9 mouse cellular contexts compared by ENCODE assay signal in the genomic region with DNA sequence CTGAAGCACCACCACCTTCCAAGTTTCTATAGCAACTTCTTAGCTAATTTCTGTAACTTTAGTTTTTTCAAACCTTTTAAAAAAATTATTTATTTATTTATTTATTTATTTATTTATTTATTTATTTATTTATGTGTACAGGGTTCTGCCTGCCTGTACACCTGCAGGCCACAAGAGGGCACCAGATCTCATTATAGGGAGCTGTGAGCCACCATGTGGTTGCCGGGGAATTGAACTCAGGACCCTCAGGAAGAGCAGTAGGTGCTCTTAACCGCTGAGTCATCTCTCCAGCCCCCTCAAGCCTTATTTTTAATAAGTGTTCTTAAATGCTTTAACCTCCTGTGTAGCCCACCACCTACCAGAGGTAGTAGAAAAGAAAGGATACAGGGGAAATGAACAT. TPM values are rescaled to one million over a fixed set of nuclear protein-coding genes. Genes with fewer than 3 reads are reported as not detected.
A peak's percentile ranks its signal among the peaks of the same experiment; 100 is the strongest.
DNase-seq lines count a peak whose midpoint lies in the region; ATAC-seq and TF ChIP-seq lines count a peak whose summit lies in the region.
"Had no signal": no experiment of that assay in that cellular context is flagged by ENCODE, and none has a peak within 500 bp of the region (broad histone marks: within the 10 kb centered on the region; RNA-seq: fewer than 3 reads in every experiment).

No protein-coding gene starts in this region.

- dilution Hi-C loops in CH12.LX (cut with MboI; ENCODE audit: extremely low pct_ligation_motif_present, extremely low pct_unique_long_range_greater_than_20kb, low sequenced_read_pairs): no loop called here

- no peak overlapping the region for H3K4me3 ChIP-seq in heart, embryonic 12.5 days
- no peak overlapping the region for H3K4me3 ChIP-seq in CH12.LX (replicated peaks in 1 of 3; ENCODE audit: low read depth in 2 of 3, low read length in 2 of 3, poor library complexity in 1 of 3)

- no peak overlapping the region for H3K9ac ChIP-seq in heart, embryonic 12.5 days
- no peak overlapping the region for H3K9ac ChIP-seq in CH12.LX (ENCODE audit: insufficient read depth, low read depth)

- H3K9me3 ChIP-seq in heart, embryonic 12.5 days (replicated peaks): 0 out of 2 replicates have a peak, but pooled peaks cover 8% of the 10 kb centered on the region
- no peaks in the 10 kb centered on the region for H3K9me3 ChIP-seq in CH12.LX (replicated peaks; ENCODE audit: low read length)

- H3K27me3 ChIP-seq in heart, embryonic 12.5 days (replicated peaks): no peaks in the 10 kb centered on the region
- peaks cover 5% of the 10 kb centered on the region for H3K27me3 ChIP-seq in CH12.LX (replicated peaks)

- WGBS in heart, embryonic 12.5 days: 70% methylated on average over 2 of the region's 2 CpGs

- no peak overlapping the region for H3K27ac ChIP-seq in heart, embryonic 12.5 days (ENCODE audit: poor library complexity, severe bottlenecking)
- H3K27ac ChIP-seq in CH12.LX (ENCODE audit: insufficient read depth, low read depth): no peak overlapping the region

- in situ Hi-C loops in CH12.LX (cut with MboI; ENCODE audit: low pct_ligation_motif_present, low pct_unique_long_range_greater_than_20kb, low sequenced_read_pairs): no loop called here

- H3K4me1 ChIP-seq in heart, embryonic 12.5 days (replicated peaks): no peaks in the 10 kb centered on the region
- H3K4me1 ChIP-seq in CH12.LX (ENCODE audit: control insufficient read depth in 1 of 2, insufficient read depth in 2 of 2): peaks cover 2 to 3% of the 10 kb centered on the region in 2 experiments; a peak in 2 of 4 replicates

- no peaks in the 10 kb centered on the region for H3K79me2 ChIP-seq in CH12.LX (replicated peaks; ENCODE audit: control insufficient read depth, extremely low read depth, insufficient read depth, poor library complexity, severe bottlenecking)

- no peak for TF ChIP-seq EP300 in CH12.LX (IDR thresholded peaks at IDR 0.05; ENCODE audit: low read length)

- ATAC-seq in heart, embryonic 12.5 days (ENCODE audit: insufficient number of reproducible peaks, low FRiP score): no peak
- no peak for ATAC-seq in inflammation-experienced regulatory T-cells, adult 6 months

- intact Hi-C loops in heart, postnatal 14 days (cut with DNase I): loop anchor here (10.0 kb wide), 1 partner anchor 336 kb away; no protein-coding TSS in a partner anchor

- no peak for TF ChIP-seq POLR2A in CH12.LX (IDR thresholded peaks at IDR 0.05; ENCODE audit: low read depth, low read length)

- peak; percentile 5 to 18 for DNase-seq in heart, postnatal 14 days
- peak; percentile 28 for DNase-seq in 3T3-L1 (ENCODE audit: low read depth, low spot score)
- peak; percentile 14 for DNase-seq in CH12.LX (ENCODE audit: extremely low read depth)
- peak; percentile 20 to 40 for DNase-seq in kidney, postnatal 4 days
- DNase-seq in layer of hippocampus, adult 11-12 months (ENCODE audit: low spot score): no peak
- DNase-seq in ovary, postnatal 14 days (ENCODE audit: low spot score): no peak

- no peaks in the 10 kb centered on the region for H3K36me3 ChIP-seq in heart, embryonic 12.5 days
- no peaks in the 10 kb centered on the region for H3K36me3 ChIP-seq in CH12.LX (replicated peaks in 1 of 2; ENCODE audit: control insufficient read depth in 1 of 2, insufficient read depth in 1 of 2, low read length in 1 of 2)

- H3K4me2 ChIP-seq in heart, embryonic 12.5 days: no peak overlapping the region
- no peak overlapping the region for H3K4me2 ChIP-seq in CH12.LX (ENCODE audit: insufficient read depth, low read depth, poor library complexity, severe bottlenecking)

- peak; percentile 20 for TF ChIP-seq RAD21 in CH12.LX (IDR thresholded peaks at IDR 0.05; ENCODE audit: low read depth, low read length)

- TF ChIP-seq CTCF in CH12.LX (conservative IDR thresholded peaks at IDR 0.05 in 1 of 2, IDR thresholded peaks at IDR 0.05 in 1 of 2; ENCODE audit: low read depth in 2 of 2, low read length in 2 of 2): peak; percentile 17 to 57; a peak in 2 of 4 replicates

TF ChIP-seq in CH12.LX, 34 proteins besides CTCF, POLR2A, EP300 and RAD21:
- TF ChIP-seq ETS1 (conservative IDR thresholded peaks at IDR 0.05; ENCODE audit: low read depth, low read length) (no peak), TCF12 (IDR thresholded peaks at IDR 0.05; ENCODE audit: low read depth, low read length) (no peak), POLR2AphosphoS2 (IDR thresholded peaks at IDR 0.05; ENCODE audit: low read depth, low read length) (no peak), GABPA (IDR thresholded peaks at IDR 0.05; ENCODE audit: insufficient replicate concordance, low read depth, low read length) (no peak), CHD1 (IDR thresholded peaks at IDR 0.05; ENCODE audit: low read depth, low read length) (no peak), NELFE (IDR thresholded peaks at IDR 0.05; ENCODE audit: low read depth, low read length) (no peak), ELF1 (IDR thresholded peaks at IDR 0.05; ENCODE audit: low read depth, low read length) (no peak), MEF2A (IDR thresholded peaks at IDR 0.05; ENCODE audit: borderline replicate concordance, low read depth, low read length) (no peak), KAT2A (IDR thresholded peaks at IDR 0.05; ENCODE audit: insufficient replicate concordance, low read length) (no peak), ZKSCAN1 (IDR thresholded peaks at IDR 0.05; ENCODE audit: borderline replicate concordance, low read depth, low read length) (no peak), TBP (conservative IDR thresholded peaks at IDR 0.05; ENCODE audit: low read depth, low read length) (no peak), MXI1 (IDR thresholded peaks at IDR 0.05; ENCODE audit: low read depth, low read length) (no peak)
TF ChIP-seq in CH12.LX: peak in this region for 0.

RNA-seq across cellular contexts. Expression of gene Scd3, which starts 4.1 kb away (rescaled TPM):
- not detected for total RNA-seq in heart, postnatal 14 days (2021)
- polyA plus RNA-seq in heart, embryonic 12.5 days (2016; fragmentation: Nextera tagmentation; extraction: Ambion mirVana): not detected in 2 replicates
- total RNA-seq in CH12.LX (2012; rRNA removed): 0.04 TPM in 1 of 2 replicates, not detected in the other
- not detected in 2 replicates for total RNA-seq in CH12.LX (2014; rRNA removed)
- polyA plus RNA-seq in CH12.LX (2012; ENCODE audit: insufficient read length, low read depth): 0.11 TPM in 1 of 2 replicates, not detected in the other
- not detected for polyA plus RNA-seq in inflammation-experienced regulatory T-cells, adult 6 months (2017; shearing (Covaris generic))

RNA-seq across cellular contexts. Expression of gene Pkd2l1, which starts 6.7 kb away (rescaled TPM):
- not detected for total RNA-seq in heart, postnatal 14 days (2021)
- polyA plus RNA-seq in heart, embryonic 12.5 days (2016; fragmentation: Nextera tagmentation; extraction: Ambion mirVana): not detected in 2 replicates
- total RNA-seq in CH12.LX (2012; rRNA removed): 0.04 TPM in 1 of 2 replicates, not detected in the other
- not detected in 2 replicates for total RNA-seq in CH12.LX (2014; rRNA removed)
- polyA plus RNA-seq in CH12.LX (2012; ENCODE audit: insufficient read length, low read depth): 0.07 TPM in 2 replicates
- under 1 TPM in 1 of 3 experiments, not detected in 2; 0.10 TPM for polyA plus RNA-seq in inflammation-experienced regulatory T-cells, adult 6 months (2017; shearing (Covaris generic))
- polyA plus RNA-seq: stomach, embryonic 16.5 days had no signal

RNA-seq across cellular contexts. Expression of gene Bloc1s2, which starts 52.7 kb away (rescaled TPM):
- total RNA-seq in heart, postnatal 14 days (2021): 10 to 100 TPM; 12.9 to 15.6 TPM
- polyA plus RNA-seq in heart, embryonic 12.5 days (2016; fragmentation: Nextera tagmentation; extraction: Ambion mirVana): 63.0 and 64.0 TPM in 2 replicates
- total RNA-seq in CH12.LX (2012; rRNA removed): 115 and 117 TPM in 2 replicates
- total RNA-seq in CH12.LX (2014; rRNA removed): 92.4 and 107 TPM in 2 replicates
- polyA plus RNA-seq in CH12.LX (2012; ENCODE audit: insufficient read length, low read depth): 96.3 and 101 TPM in 2 replicates
- 100 to 1,000 TPM; 122 to 144 (median 132) TPM for polyA plus RNA-seq in inflammation-experienced regulatory T-cells, adult 6 months (2017; shearing (Covaris generic))

Comparison
In these comparisons a context has a peak if more than half of its experiments do, and no peak if none do; other contexts are left out.
1. DNase-seq: peak in heart, postnatal 14 days (2 of 2), 3T3-L1 (single experiment), CH12.LX (single experiment) and kidney, postnatal 4 days (2 of 2); none in layer of hippocampus, adult 11-12 months (single experiment) and ovary, postnatal 14 days (single experiment).